Mouse (Mus musculus) spleen, adult 2 months (tissue): ENCODE results near the gene Notch1.

Experiments
- CTCF ChIP-seq: fragments of 200-500 bp; IDR thresholded peaks from 2 replicates; pipeline ENCODE4 v1.5.1; 2011; ENCODE audit warnings: mild to moderate bottlenecking, inconsistent platforms; ENCODE audit not compliant: insufficient read depth, insufficient read length, insufficient replicate concordance; ENCODE audit errors: extremely low read depth
- POLR2A ChIP-seq: fragments of 200-500 bp; IDR thresholded peaks from 2 replicates; pipeline ENCODE4 v1.6.1; 2011; ENCODE audit warnings: low read depth, low read length, inconsistent platforms

DNA sequence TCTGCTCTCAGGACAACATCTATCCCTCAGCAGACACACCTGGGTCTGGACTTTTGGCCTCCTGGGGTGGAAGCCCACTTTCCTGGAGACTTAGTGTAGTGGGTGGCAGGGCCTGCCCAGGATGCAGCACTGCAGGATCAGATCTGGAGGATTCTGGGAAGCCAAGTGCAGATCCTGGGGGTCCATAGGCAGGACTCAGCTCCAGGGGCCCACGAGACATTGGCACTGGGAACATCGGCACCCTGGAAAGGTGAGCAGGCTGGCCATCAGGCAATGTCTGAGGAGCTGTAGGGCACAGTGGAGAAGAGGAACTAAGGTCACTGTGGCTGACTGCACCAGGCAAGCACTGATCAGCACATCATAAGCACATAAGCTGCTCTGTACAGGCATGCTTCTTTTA, 94.5 kb downstream of the Notch1 start:
- TF ChIP-seq CTCF: no peak
- TF ChIP-seq POLR2A: no peak
